Mouse (Mus musculus): ENCODE measurements around the gene Dlx4. TPM values are rescaled to one million over a fixed set of nuclear protein-coding genes. Genes with fewer than 3 reads are reported as not detected.

Dlx4 gene
- polyA plus RNA-seq, 2 experiments from 2014 or later, result not detected

GRCm38 (mm10) chr11:95142258-95142657 lies 3.8 kb downstream of the Dlx4 start:
- ATAC-seq, result no peak

DNA sequence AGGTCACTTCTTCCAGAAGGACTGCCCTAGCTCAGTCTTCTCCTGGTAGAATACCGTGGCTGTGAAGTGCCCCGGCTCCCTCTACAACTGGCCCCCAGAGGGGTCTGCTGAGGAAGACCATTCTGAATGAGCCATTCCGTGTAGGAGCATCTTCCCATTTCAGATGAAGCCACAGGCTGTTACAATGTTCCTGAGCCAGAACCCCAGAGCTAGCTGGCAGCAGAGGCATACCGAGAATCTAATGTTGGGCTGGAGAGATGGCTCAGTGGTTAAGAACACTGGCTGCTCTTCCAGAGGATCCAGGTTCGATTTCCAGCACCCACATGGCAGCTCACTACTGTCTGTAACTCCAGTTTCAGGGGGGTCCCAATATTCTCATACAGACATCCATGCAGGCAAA lies 6.2 kb downstream of the Dlx4 start:
- ATAC-seq, result no peak

- no peak for ATAC-seq
These were observed 8.8 kb downstream of the Dlx4 start for GRCm38 (mm10) chr11:95137281-95137680.

- ATAC-seq, result no peak
These were observed 12.7 kb downstream of the Dlx4 start for GRCm38 (mm10) chr11:95133321-95133720.

- ATAC-seq, result no peak
These were observed 15.3 kb downstream of the Dlx4 start for GRCm38 (mm10) chr11:95130668-95131252.

GRCm38 (mm10) chr11:95128359-95128758 lies 17.7 kb downstream of the Dlx4 start:
- ATAC-seq, result no peak

GRCm38 (mm10) chr11:95126272-95127245 lies 19.5 kb downstream of the Dlx4 start:
- ATAC-seq, result no peak

GRCm38 (mm10) chr11:95125366-95125948 lies 20.6 kb downstream of the Dlx4 start:
- ATAC-seq, result no peak

DNA sequence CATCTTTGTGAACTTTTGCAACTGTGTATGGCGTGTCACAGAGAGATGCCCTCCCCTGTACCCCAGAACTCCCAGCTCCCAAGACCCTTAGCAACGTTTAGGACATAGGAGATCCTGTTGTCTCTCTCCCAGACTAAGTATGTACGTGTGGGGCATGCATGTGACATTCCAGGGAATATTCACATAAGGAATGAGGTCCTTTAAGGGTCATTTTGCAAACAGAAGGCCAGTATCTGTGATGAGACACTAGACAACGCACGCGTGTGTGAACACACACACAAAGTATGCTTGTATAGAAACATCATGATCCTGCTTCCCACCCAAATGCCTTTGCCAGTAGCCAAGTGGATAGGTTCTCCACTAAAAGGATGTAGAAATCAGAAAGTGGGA lies 24.0 kb downstream of the Dlx4 start:
- no peak for ATAC-seq

GRCm38 (mm10) chr11:95121161-95122099 lies 24.6 kb downstream of the Dlx4 start:
- ATAC-seq, result no peak

DNA sequence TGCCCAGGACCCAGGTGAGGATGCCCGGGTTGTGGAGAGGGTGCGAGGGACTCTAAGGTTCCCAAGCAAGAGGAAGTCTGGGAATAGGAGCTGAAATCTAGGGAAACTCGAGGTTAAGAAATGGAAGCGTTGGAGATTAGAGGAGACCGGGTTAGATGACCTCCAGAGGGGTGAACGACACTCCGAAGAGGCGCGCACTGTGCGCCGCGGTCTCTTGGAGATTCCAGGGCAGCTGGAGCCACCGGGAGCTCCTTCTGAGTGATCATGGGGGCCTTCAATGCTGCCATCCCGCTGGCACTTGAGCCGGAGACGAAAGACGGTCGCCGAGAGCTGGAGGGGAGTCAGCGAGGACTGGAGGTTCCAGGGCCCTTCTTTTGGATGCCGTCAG lies 25.4 kb downstream of the Dlx4 start:
- no peak for ATAC-seq

- no peak for ATAC-seq
These were observed 26.0 kb downstream of the Dlx4 start, which contains the start of gene Dlx3 for GRCm38 (mm10) chr11:95119990-95120632. Gene Dlx3 (plus strand): TSS chr11:95120119.

DNA sequence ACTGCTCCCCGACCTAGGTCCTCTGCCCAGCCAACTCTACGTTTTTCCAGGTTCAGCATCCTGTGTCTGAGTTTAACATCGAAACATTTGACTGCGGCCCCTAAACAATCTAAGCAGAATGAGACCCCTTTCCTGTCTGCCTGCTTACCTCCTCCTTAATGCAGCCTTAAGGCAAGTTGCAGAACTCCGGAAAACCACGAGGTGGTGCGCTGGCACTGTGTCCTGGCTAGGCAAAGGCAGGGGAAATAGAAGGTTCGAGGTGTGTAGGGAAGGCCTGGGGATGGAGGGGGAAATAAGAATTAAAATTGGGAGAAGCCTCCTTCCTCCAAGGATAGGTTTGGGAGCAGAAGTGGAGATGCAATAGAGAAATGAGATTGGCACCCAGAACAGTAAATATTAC lies 27.6 kb downstream of the Dlx4 start:
- ATAC-seq, result no peak

- ATAC-seq, result no peak
These were observed 29.0 kb downstream of the Dlx4 start for GRCm38 (mm10) chr11:95117030-95117429.

DNA sequence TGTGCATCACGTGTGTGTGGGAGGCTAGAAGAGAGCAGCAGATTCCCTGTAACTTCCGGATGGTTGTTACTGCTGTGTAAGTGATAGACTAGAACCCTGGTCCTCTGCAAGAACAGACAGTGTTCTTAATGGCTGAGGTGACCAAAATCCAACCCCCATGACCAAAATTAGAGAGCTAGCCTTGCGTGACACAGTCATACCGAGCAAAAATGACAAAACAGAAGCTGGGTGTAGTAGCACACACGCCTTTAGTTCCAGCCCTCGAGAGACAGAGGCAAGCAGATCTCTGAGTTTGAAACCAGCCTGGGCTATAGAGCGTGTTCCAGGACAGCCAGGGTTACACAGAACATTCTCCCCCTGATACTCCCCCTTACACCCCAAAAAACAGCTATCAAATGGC lies 36.0 kb downstream of the Dlx4 start:
- ATAC-seq, result no peak

DNA sequence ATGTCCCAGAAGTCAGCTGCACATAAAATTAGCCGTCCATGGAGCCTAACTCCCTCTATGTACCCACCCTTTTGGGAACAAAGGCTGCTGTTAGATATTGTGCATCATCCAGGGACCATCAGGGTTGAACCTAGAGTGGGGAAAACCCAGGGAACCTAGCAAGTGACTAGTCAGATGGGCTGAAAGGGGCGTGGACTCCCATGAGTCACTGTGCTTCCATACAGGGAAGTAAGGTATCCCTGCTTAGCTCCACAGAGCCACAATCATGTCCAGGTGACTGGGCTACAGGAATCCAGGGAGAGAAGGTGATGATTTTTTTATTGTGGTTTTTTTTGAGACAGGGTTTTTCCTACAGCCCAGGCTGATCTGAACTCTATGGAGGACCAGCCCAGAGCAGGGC lies 37.1 kb downstream of the Dlx4 start:
- no peak for ATAC-seq

- no peak for ATAC-seq
These were observed 39.4 kb downstream of the Dlx4 start for GRCm38 (mm10) chr11:95106440-95107236.

- no peak for ATAC-seq
These were observed 40.7 kb downstream of the Dlx4 start for GRCm38 (mm10) chr11:95105274-95105874.

DNA sequence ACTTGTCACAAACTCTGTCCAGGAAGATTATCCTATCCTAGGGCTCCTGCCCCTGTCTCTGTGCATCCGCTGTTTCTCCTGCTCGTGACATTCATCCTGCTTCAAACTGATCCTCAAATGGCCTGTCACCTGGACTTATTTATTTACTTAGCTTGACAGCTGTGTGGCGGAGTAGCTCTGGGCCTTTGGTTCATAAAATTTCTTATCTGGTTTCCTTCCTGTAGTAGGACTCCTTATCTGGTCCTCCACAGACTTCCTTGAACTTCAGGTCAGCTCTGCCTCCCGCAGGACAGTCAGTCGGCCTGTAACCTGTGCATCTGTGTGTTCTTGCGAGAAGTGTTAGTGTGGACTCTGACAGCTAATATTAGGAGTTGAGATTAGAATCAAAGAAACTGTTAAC lies 41.8 kb downstream of the Dlx4 start:
- no peak for ATAC-seq

GRCm38 (mm10) chr11:95102161-95102904 lies 43.7 kb downstream of the Dlx4 start:
- ATAC-seq, result no peak

Data from CD4-positive, CD25-positive, alpha-beta regulatory T cell, adult 4 months (primary cell).